Mouse (Mus musculus) left cerebral cortex, postnatal 36 days (tissue): ENCODE measurements at regions not wholly inside any gene's neighbourhood (a gene's known extent, or its start where the extent isn't known, plus 50 kb on each side); places are given as distances from the start of the nearest gene placed in this dataset.

Experiments
- DNase-seq, 2 experiments: peaks; one replicate each; pipeline ENCODE4 v3.0.0; 2021 to 2022; ENCODE audit warnings: low spot score in 2 of 2, mixed read lengths in 1 of 2
- intact Hi-C: fragments of 180-260 bp; cut with DNase I; formaldehyde crosslinking; loops from one replicate; pipeline ENCODE4 v1.15.1; 2025

GRCm38 (mm10) chr6:135433753-135434152 is 71.4 kb downstream of the Emp1 start:
- intact Hi-C loops: no loop called here
- DNase-seq: no peak

GRCm38 (mm10) chr6:135436315-135436714 is 74.0 kb downstream of the Emp1 start:
- DNase-seq: no peak
- intact Hi-C loops: no loop called here

GRCm38 (mm10) chr6:135438271-135438670 is 75.9 kb downstream of the Emp1 start:
- intact Hi-C loops: no loop called here

GRCm38 (mm10) chr6:135441126-135441871 is 79.0 kb downstream of the Emp1 start:
- peak; percentile 75 to 76 for DNase-seq
- intact Hi-C loops: loop anchor here (2.0 to 10.0 kb wide), 3 partner anchors 196 to 914 kb away; no protein-coding TSS in a partner anchor

More at GRCm38 (mm10) chr6:135438271-135438670, 75.9 kb downstream of the Emp1 start:
- no peak for DNase-seq

- peak; percentile 86 to 88 for DNase-seq
- intact Hi-C loops: loop anchor here (2.0 to 10.0 kb wide), 4 partner anchors 384 to 910 kb away; partner anchors contain the start of gene Grin2b
Observed at GRCm38 (mm10) chr6:135444661-135445060, 82.3 kb downstream of the Emp1 start.

- intact Hi-C loops: loop anchor here (2.0 to 10.0 kb wide), 3 partner anchors 384 to 910 kb away; partner anchors contain the start of gene Grin2b
Observed at GRCm38 (mm10) chr6:135445070-135445469, 82.7 kb downstream of the Emp1 start.

GRCm38 (mm10) chr6:135447801-135448200 is 85.5 kb downstream of the Emp1 start:
- no peak for DNase-seq
- intact Hi-C loops: loop anchor here (10.0 kb wide), 1 partner anchor 907 kb away; no protein-coding TSS in a partner anchor

More at GRCm38 (mm10) chr6:135445070-135445469, 82.7 kb downstream of the Emp1 start:
- DNase-seq: no peak

GRCm38 (mm10) chr6:135449228-135449627 is 86.9 kb downstream of the Emp1 start:
- intact Hi-C loops: loop anchor here (10.0 kb wide), 1 partner anchor 906 kb away; no protein-coding TSS in a partner anchor
- no peak for DNase-seq

- intact Hi-C loops: no loop called here
- DNase-seq: no peak
Observed at GRCm38 (mm10) chr6:135450573-135450972, 88.2 kb downstream of the Emp1 start.

GRCm38 (mm10) chr6:135451165-135451797 is 88.9 kb downstream of the Emp1 start:
- intact Hi-C loops: no loop called here
- no peak for DNase-seq

GRCm38 (mm10) chr6:135453041-135453440 is 90.7 kb downstream of the Emp1 start:
- DNase-seq: no peak
- intact Hi-C loops: no loop called here

GRCm38 (mm10) chr6:135472495-135472894 is 110.2 kb downstream of the Emp1 start:
- intact Hi-C loops: no loop called here
- DNase-seq: no peak

- intact Hi-C loops: no loop called here
- DNase-seq: no peak
Observed at GRCm38 (mm10) chr6:135473146-135473545, 110.8 kb downstream of the Emp1 start.

GRCm38 (mm10) chr6:135488795-135489194 is 126.5 kb downstream of the Emp1 start:
- DNase-seq: no peak
- intact Hi-C loops: no loop called here

- intact Hi-C loops: no loop called here
- no peak for DNase-seq
Observed at GRCm38 (mm10) chr6:135493983-135494382, 131.6 kb downstream of the Emp1 start.

- intact Hi-C loops: no loop called here
Observed at GRCm38 (mm10) chr6:135495841-135496240, 133.5 kb downstream of the Emp1 start.

GRCm38 (mm10) chr6:135498592-135498991 is 136.2 kb downstream of the Emp1 start:
- DNase-seq: no peak
- intact Hi-C loops: no loop called here

More at GRCm38 (mm10) chr6:135495841-135496240, 133.5 kb downstream of the Emp1 start:
- no peak for DNase-seq

- DNase-seq: no peak
- intact Hi-C loops: no loop called here
Observed at GRCm38 (mm10) chr6:135500381-135500780, 138.0 kb downstream of the Emp1 start.

GRCm38 (mm10) chr6:135501791-135502190 is 139.4 kb downstream of the Emp1 start:
- intact Hi-C loops: no loop called here
- DNase-seq: no peak

- no peak for DNase-seq
- intact Hi-C loops: no loop called here
Observed at GRCm38 (mm10) chr6:135502405-135502804, 140.1 kb downstream of the Emp1 start.
